Mouse (Mus musculus): Measurements from ENCODE around the gene Hspa1b. TPM values are rescaled to one million over a fixed set of nuclear protein-coding genes. Genes with fewer than 3 reads are reported as not detected.
A peak's percentile ranks its signal among the peaks of the same experiment; 100 is the strongest.
"Not testable (repeated sequence)": the region's sequence is repeated elsewhere in the genome, so short reads cannot be mapped to it uniquely, and the experiment has no call there.

Hspa1b gene
- total and polyA plus RNA-seq, 3 experiments = 0.08 to 0.15 TPM; not detected in 1

DNA sequence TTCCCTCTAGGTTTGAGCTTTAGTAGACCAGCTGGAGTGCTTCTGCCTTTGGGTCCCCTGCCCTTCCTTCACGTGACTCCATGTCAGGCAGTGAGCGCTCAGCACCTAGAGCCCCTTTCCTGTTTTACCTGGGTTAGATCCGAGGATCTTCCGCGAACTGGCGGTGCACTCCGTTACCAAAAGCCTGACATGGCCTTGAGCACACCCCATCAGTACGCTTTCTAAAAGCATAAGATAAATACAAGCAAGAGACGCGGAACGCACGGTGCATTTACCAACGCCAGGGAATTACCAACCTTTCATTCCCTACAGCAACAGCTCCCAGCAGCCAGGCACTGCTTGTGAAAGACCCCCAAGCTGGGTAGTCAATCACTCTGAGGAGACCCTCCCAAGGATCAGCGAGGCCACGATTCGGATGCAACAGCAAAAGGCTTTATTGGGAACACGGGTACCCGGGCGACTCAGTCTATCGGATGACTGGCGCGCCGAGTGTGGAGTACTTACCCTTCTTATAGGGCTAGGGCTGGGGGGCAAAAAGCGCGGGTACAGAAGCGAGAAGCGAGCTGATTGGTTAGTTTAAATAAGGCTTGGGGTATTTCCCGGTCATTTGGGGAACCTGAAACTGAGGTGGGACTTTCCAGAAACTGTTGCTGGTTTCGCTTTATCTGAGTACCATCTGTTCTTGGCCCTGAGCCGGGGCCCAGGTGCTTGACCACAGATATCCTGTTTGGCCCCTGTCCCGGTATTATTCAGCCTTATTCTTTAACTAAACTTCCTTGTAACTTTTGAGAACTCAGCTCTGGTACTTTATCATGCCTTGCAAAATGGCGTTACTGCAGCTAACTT is 41.1 kb upstream of the Hspa1b start:
- not testable (repeated sequence) for H3K4me1 ChIP-seq (ENCODE audit: control insufficient read depth in 1 of 2, insufficient read depth in 2 of 2)
- TF ChIP-seq SMC3 (IDR thresholded peaks at IDR 0.05; ENCODE audit: low read depth, low read length) = 0 out of 2 replicates have a peak, but pooled peaks have one; percentile 9
- peak; percentile 43; the same call in 1 of the 2 replicates for TF ChIP-seq BHLHE40 (IDR thresholded peaks at IDR 0.05; ENCODE audit: low read depth, low read length)
- peak; percentile 21; the same call in 1 of the 2 replicates for TF ChIP-seq MYC (IDR thresholded peaks at IDR 0.05; ENCODE audit: low read depth, low read length)
- peak; percentile 56 for TF ChIP-seq POLR2A (IDR thresholded peaks at IDR 0.05; ENCODE audit: low read depth, low read length)
- TF ChIP-seq MAX (IDR thresholded peaks at IDR 0.05; ENCODE audit: low read length) = peak; percentile 59; the same call in 1 of the 2 replicates
- TF ChIP-seq MAZ (IDR thresholded peaks at IDR 0.05; ENCODE audit: low read depth, low read length) = 0 out of 2 replicates have a peak, but pooled peaks have one; percentile 41
- peak; percentile 82 for TF ChIP-seq TCF12 (IDR thresholded peaks at IDR 0.05; ENCODE audit: low read depth, low read length)
- TF ChIP-seq CHD1 (IDR thresholded peaks at IDR 0.05; ENCODE audit: low read depth, low read length) = peak; percentile 87
- peak; percentile 73 for TF ChIP-seq NELFE (IDR thresholded peaks at IDR 0.05; ENCODE audit: low read depth, low read length)
- peak; percentile 41 for TF ChIP-seq CHD2 (IDR thresholded peaks at IDR 0.05; ENCODE audit: low read length)
- TF ChIP-seq RCOR1 (conservative IDR thresholded peaks at IDR 0.05; ENCODE audit: low read depth, low read length) = 0 out of 2 replicates have a peak, but pooled peaks have one; percentile 32
- peak; percentile 9; the same call in 1 of the 2 replicates for TF ChIP-seq E2F4 (IDR thresholded peaks at IDR 0.05; ENCODE audit: insufficient replicate concordance, low read depth, low read length)
- TF ChIP-seq EP300 (IDR thresholded peaks at IDR 0.05; ENCODE audit: low read length) = peak; percentile 40
- 0 out of 2 replicates have a peak, but pooled peaks have one; percentile 29 for TF ChIP-seq UBTF (IDR thresholded peaks at IDR 0.05; ENCODE audit: low read depth, low read length)
- TF ChIP-seq IRF4 (IDR thresholded peaks at IDR 0.05; ENCODE audit: low read depth, low read length) = peak; percentile 35; the same call in 1 of the 2 replicates
- 0 out of 2 replicates have a peak, but pooled peaks have one; percentile 34 for TF ChIP-seq KAT2A (IDR thresholded peaks at IDR 0.05; ENCODE audit: insufficient replicate concordance, low read length)
- peak; percentile 74 for TF ChIP-seq TBP (conservative IDR thresholded peaks at IDR 0.05; ENCODE audit: low read depth, low read length)
- TF ChIP-seq ETS1 (conservative IDR thresholded peaks at IDR 0.05; ENCODE audit: low read depth, low read length) = peak; percentile 5; the same call in 1 of the 2 replicates
- TF ChIP-seq ZMIZ1 (IDR thresholded peaks at IDR 0.05; ENCODE audit: low read depth, low read length) = peak; percentile 95
- 0 out of 2 replicates have a peak, but pooled peaks have one; percentile 33 for TF ChIP-seq JUND (conservative IDR thresholded peaks at IDR 0.05; ENCODE audit: low read depth, low read length)
- H3K4me3 ChIP-seq (replicated peaks in 1 of 3; ENCODE audit: low read depth in 2 of 3, low read length in 2 of 3, poor library complexity in 1 of 3) = peak overlapping the region; percentile 84 to 94 (median 86)

More for the DNA sequence above, 41.1 kb upstream of the Hspa1b start:
- H3K4me2 ChIP-seq (ENCODE audit: insufficient read depth, low read depth, poor library complexity, severe bottlenecking) = peak overlapping the region; percentile 30; the same call in 1 of the 2 replicates
- in situ Hi-C loops (cut with MboI; ENCODE audit: low pct_ligation_motif_present, low pct_unique_long_range_greater_than_20kb, low sequenced_read_pairs); H3K27me3 ChIP-seq (replicated peaks); dilution Hi-C loops (cut with MboI; ENCODE audit: extremely low pct_ligation_motif_present, extremely low pct_unique_long_range_greater_than_20kb, low sequenced_read_pairs): not testable (repeated sequence)
- DNase-seq (ENCODE audit: extremely low read depth) = peak; percentile 77
- peaks cover 41 to 53% of the 10 kb centered on the region in 2 experiments for H3K36me3 ChIP-seq (replicated peaks in 1 of 2; ENCODE audit: control insufficient read depth in 1 of 2, insufficient read depth in 1 of 2, low read length in 1 of 2)
- H3K9me3 ChIP-seq (replicated peaks; ENCODE audit: low read length) = peaks cover 36% of the 10 kb centered on the region
- peak overlapping the region; percentile 100 for H3K9ac ChIP-seq (ENCODE audit: insufficient read depth, low read depth)
- H3K27ac ChIP-seq (ENCODE audit: insufficient read depth, low read depth) = peak overlapping the region; percentile 100
- peaks cover 28% of the 10 kb centered on the region for H3K79me2 ChIP-seq (replicated peaks; ENCODE audit: control insufficient read depth, extremely low read depth, insufficient read depth, poor library complexity, severe bottlenecking)
